Mouse (Mus musculus): ENCODE data around the gene Sncg. TPM values are rescaled to one million over a fixed set of nuclear protein-coding genes. Genes with fewer than 3 reads are reported as not detected.
A peak's percentile ranks its signal among the peaks of the same experiment; 100 is the strongest.

Sncg gene
- polyA plus RNA-seq, 1 experiment from 2014 or later, result 55.8 TPM

DNA sequence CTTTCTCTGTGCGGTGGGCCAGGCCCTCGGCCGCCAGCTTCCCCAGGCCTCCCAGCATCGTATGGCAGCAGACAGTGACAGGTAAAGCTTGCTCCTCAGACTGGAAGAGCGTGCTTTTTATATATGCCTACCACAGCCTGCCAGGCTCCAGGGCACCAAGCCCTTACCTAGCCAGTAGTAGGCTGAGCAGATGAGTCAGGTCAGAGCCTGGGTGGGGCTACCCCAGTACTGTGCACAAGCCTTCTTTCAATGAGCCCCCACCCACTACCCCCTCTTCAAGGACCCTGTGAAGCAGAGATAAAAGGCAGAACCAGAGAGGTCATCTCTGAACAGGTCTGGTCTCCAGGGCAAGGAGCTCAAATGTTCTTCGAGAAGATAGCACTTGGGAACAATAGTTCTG, 19.3 kb downstream of the Sncg start, which contains the start of gene Fam25c:
TSS of gene Fam25c (minus strand) at position 133 of the 400 bp plus-strand sequence.
- H3K4me3 ChIP-seq (replicated peaks; ENCODE audit: low read depth, low read length), result no peak within 1 kb of the TSS
- WGBS, result 82% methylated on average over 6 of the region's 6 CpGs
- no peaks in the 10 kb centered on the region for H3K9me3 ChIP-seq (ENCODE audit: control insufficient read depth, low read length)
- H3K9ac ChIP-seq (replicated peaks; ENCODE audit: low read length), result no peak within 1 kb of the TSS
- H3K27ac ChIP-seq (replicated peaks; ENCODE audit: low read depth, low read length), result no peak within 1 kb of the TSS
- DNase-seq, result no peak
- H3K27me3 ChIP-seq (ENCODE audit: control insufficient read depth, insufficient read depth, low read length), result no peaks in the 10 kb centered on the region
- H3K36me3 ChIP-seq (ENCODE audit: control insufficient read depth, insufficient read depth, low read length), result no peaks in the 10 kb centered on the region
- no peak for ATAC-seq (ENCODE audit: low FRiP score, low TSS enrichment)
- H3K4me1 ChIP-seq (ENCODE audit: control insufficient read depth, insufficient read depth, low read length), result no peaks in the 10 kb centered on the region
- H3K4me2 ChIP-seq (ENCODE audit: low read length), result no peak within 1 kb of the TSS

- Histone ChIP-seq H3K9me3 (ENCODE audit: control insufficient read depth, low read length) (no peaks in the 10 kb centered on the region), H3K4me3 (replicated peaks; ENCODE audit: low read depth, low read length) (no peak overlapping the region), H3K27me3 (ENCODE audit: control insufficient read depth, insufficient read depth, low read length) (no peaks in the 10 kb centered on the region), H3K4me1 (ENCODE audit: control insufficient read depth, insufficient read depth, low read length) (no peaks in the 10 kb centered on the region), H3K9ac (replicated peaks; ENCODE audit: low read length) (no peak overlapping the region), H3K4me2 (ENCODE audit: low read length) (no peak overlapping the region), H3K36me3 (ENCODE audit: control insufficient read depth, insufficient read depth, low read length) (no peaks in the 10 kb centered on the region), H3K27ac (replicated peaks; ENCODE audit: low read depth, low read length) (no peak overlapping the region)
- DNase-seq, result no peak
- WGBS, result 87% methylated on average over 4 of the region's 4 CpGs
- no peak for ATAC-seq (ENCODE audit: low FRiP score, low TSS enrichment)
Measured at GRCm38 (mm10) chr14:34354456-34354855, 20.1 kb downstream of the Sncg start.

GRCm38 (mm10) chr14:34353326-34353725, 21.3 kb downstream of the Sncg start:
- ATAC-seq (ENCODE audit: low FRiP score, low TSS enrichment), result no peak
- no peak overlapping the region for H3K4me2 ChIP-seq (ENCODE audit: low read length)
- no peaks in the 10 kb centered on the region for H3K9me3 ChIP-seq (ENCODE audit: control insufficient read depth, low read length)
- H3K36me3 ChIP-seq (ENCODE audit: control insufficient read depth, insufficient read depth, low read length), result no peaks in the 10 kb centered on the region
- H3K4me3 ChIP-seq (replicated peaks; ENCODE audit: low read depth, low read length), result no peak overlapping the region
- DNase-seq, result no peak
- no peak overlapping the region for H3K27ac ChIP-seq (replicated peaks; ENCODE audit: low read depth, low read length)
- no peak overlapping the region for H3K9ac ChIP-seq (replicated peaks; ENCODE audit: low read length)
- H3K4me1 ChIP-seq (ENCODE audit: control insufficient read depth, insufficient read depth, low read length), result no peaks in the 10 kb centered on the region
- WGBS, result 92% methylated on average over 3 of the region's 3 CpGs
- H3K27me3 ChIP-seq (ENCODE audit: control insufficient read depth, insufficient read depth, low read length), result no peaks in the 10 kb centered on the region

- DNase-seq, result no peak
- no peak overlapping the region for H3K4me2 ChIP-seq (ENCODE audit: low read length)
- H3K36me3 ChIP-seq (ENCODE audit: control insufficient read depth, insufficient read depth, low read length), result no peaks in the 10 kb centered on the region
- ATAC-seq (ENCODE audit: low FRiP score, low TSS enrichment), result no peak
- H3K27ac ChIP-seq (replicated peaks; ENCODE audit: low read depth, low read length), result no peak overlapping the region
- no peaks in the 10 kb centered on the region for H3K27me3 ChIP-seq (ENCODE audit: control insufficient read depth, insufficient read depth, low read length)
- H3K9ac ChIP-seq (replicated peaks; ENCODE audit: low read length), result no peak overlapping the region
- no peak overlapping the region for H3K4me3 ChIP-seq (replicated peaks; ENCODE audit: low read depth, low read length)
- no peaks in the 10 kb centered on the region for H3K9me3 ChIP-seq (ENCODE audit: control insufficient read depth, low read length)
- no peaks in the 10 kb centered on the region for H3K4me1 ChIP-seq (ENCODE audit: control insufficient read depth, insufficient read depth, low read length)
- WGBS, result 63% methylated on average over 6 of the region's 6 CpGs
Measured at GRCm38 (mm10) chr14:34352523-34352922, 22.1 kb downstream of the Sncg start.

DNA sequence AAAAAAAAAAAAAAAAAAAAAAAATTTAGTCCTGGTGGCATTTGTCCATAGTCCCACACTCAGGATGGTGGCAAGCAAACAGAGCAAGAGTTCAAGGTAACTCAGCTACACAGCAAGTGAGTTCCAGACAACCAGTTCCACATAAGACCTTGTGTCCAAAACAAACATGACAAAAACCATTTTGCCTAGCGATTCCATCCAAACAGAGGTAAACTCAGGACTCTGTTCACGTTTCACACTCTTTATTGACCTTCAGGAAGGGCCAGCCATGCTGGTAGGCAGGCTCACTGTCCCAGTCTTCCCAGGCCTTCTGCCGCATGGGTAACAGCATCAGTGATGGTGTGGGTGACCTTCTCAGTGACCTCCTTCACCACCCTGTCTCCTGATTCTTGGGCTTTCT, 22.9 kb downstream of the Sncg start:
- Histone ChIP-seq H3K4me1 (ENCODE audit: control insufficient read depth, insufficient read depth, low read length) (no peaks in the 10 kb centered on the region), H3K27ac (replicated peaks; ENCODE audit: low read depth, low read length) (no peak overlapping the region), H3K36me3 (ENCODE audit: control insufficient read depth, insufficient read depth, low read length) (no peaks in the 10 kb centered on the region), H3K4me2 (ENCODE audit: low read length) (no peak overlapping the region), H3K9ac (replicated peaks; ENCODE audit: low read length) (no peak overlapping the region), H3K27me3 (ENCODE audit: control insufficient read depth, insufficient read depth, low read length) (no peaks in the 10 kb centered on the region), H3K9me3 (ENCODE audit: control insufficient read depth, low read length) (no peaks in the 10 kb centered on the region), H3K4me3 (replicated peaks; ENCODE audit: low read depth, low read length) (no peak overlapping the region)
- DNase-seq (no peak), ATAC-seq (ENCODE audit: low FRiP score, low TSS enrichment) (no peak)
- 67% methylated on average over 3 of the region's 3 CpGs for WGBS

DNA sequence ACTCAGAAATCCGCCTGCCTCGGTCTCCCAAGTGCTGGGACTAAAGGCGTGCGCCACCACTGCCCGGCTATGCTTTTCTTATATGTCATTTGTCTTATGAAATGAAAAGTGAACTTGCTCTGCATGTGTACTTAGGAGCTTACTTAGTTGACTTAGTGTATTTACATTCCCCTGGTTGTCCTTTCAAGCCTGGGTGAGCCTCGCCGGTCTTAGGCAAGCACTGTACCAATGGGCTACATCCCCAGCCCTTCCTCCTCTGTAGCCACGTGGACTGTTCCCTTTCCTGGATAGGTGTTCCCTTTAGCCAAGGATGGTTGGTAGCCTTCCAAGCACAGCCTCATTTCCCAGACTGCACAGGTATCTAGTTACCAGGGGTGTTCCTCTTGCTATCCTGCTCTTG, 25.6 kb downstream of the Sncg start:
- ATAC-seq (ENCODE audit: low FRiP score, low TSS enrichment), result no peak
- H3K4me2 ChIP-seq (ENCODE audit: low read length), result no peak overlapping the region
- H3K27ac ChIP-seq (replicated peaks; ENCODE audit: low read depth, low read length), result no peak overlapping the region
- H3K9me3 ChIP-seq (ENCODE audit: control insufficient read depth, low read length), result no peaks in the 10 kb centered on the region
- 81% methylated on average over 8 of the region's 8 CpGs for WGBS
- H3K36me3 ChIP-seq (ENCODE audit: control insufficient read depth, insufficient read depth, low read length), result peaks cover 9% of the 10 kb centered on the region
- H3K9ac ChIP-seq (replicated peaks; ENCODE audit: low read length), result no peak overlapping the region
- no peak for DNase-seq
- no peak overlapping the region for H3K4me3 ChIP-seq (replicated peaks; ENCODE audit: low read depth, low read length)
- no peaks in the 10 kb centered on the region for H3K4me1 ChIP-seq (ENCODE audit: control insufficient read depth, insufficient read depth, low read length)
- no peaks in the 10 kb centered on the region for H3K27me3 ChIP-seq (ENCODE audit: control insufficient read depth, insufficient read depth, low read length)

GRCm38 (mm10) chr14:34348301-34348700, 26.3 kb downstream of the Sncg start:
- peaks cover 12% of the 10 kb centered on the region for H3K36me3 ChIP-seq (ENCODE audit: control insufficient read depth, insufficient read depth, low read length)
- no peaks in the 10 kb centered on the region for H3K4me1 ChIP-seq (ENCODE audit: control insufficient read depth, insufficient read depth, low read length)
- 88% methylated on average over 7 of the region's 7 CpGs for WGBS
- H3K9me3 ChIP-seq (ENCODE audit: control insufficient read depth, low read length), result no peaks in the 10 kb centered on the region
- ATAC-seq (ENCODE audit: low FRiP score, low TSS enrichment) (no peak), DNase-seq (no peak)
- H3K4me3 ChIP-seq (replicated peaks; ENCODE audit: low read depth, low read length), result no peak overlapping the region
- no peak overlapping the region for H3K27ac ChIP-seq (replicated peaks; ENCODE audit: low read depth, low read length)
- no peak overlapping the region for H3K9ac ChIP-seq (replicated peaks; ENCODE audit: low read length)
- no peaks in the 10 kb centered on the region for H3K27me3 ChIP-seq (ENCODE audit: control insufficient read depth, insufficient read depth, low read length)
- H3K4me2 ChIP-seq (ENCODE audit: low read length), result no peak overlapping the region

- Histone ChIP-seq H3K4me2 (ENCODE audit: low read length) (no peak overlapping the region), H3K9ac (replicated peaks; ENCODE audit: low read length) (no peak overlapping the region), H3K36me3 (ENCODE audit: control insufficient read depth, insufficient read depth, low read length) (peaks cover 24% of the 10 kb centered on the region), H3K27me3 (ENCODE audit: control insufficient read depth, insufficient read depth, low read length) (no peaks in the 10 kb centered on the region), H3K9me3 (ENCODE audit: control insufficient read depth, low read length) (no peaks in the 10 kb centered on the region), H3K4me3 (replicated peaks; ENCODE audit: low read depth, low read length) (no peak overlapping the region), H3K27ac (replicated peaks; ENCODE audit: low read depth, low read length) (no peak overlapping the region), H3K4me1 (ENCODE audit: control insufficient read depth, insufficient read depth, low read length) (no peaks in the 10 kb centered on the region)
- WGBS, result 95% methylated on average over 5 of the region's 5 CpGs
- ATAC-seq (ENCODE audit: low FRiP score, low TSS enrichment) (no peak), DNase-seq (no peak)
Measured at GRCm38 (mm10) chr14:34347084-34347483, 27.5 kb downstream of the Sncg start.

DNA sequence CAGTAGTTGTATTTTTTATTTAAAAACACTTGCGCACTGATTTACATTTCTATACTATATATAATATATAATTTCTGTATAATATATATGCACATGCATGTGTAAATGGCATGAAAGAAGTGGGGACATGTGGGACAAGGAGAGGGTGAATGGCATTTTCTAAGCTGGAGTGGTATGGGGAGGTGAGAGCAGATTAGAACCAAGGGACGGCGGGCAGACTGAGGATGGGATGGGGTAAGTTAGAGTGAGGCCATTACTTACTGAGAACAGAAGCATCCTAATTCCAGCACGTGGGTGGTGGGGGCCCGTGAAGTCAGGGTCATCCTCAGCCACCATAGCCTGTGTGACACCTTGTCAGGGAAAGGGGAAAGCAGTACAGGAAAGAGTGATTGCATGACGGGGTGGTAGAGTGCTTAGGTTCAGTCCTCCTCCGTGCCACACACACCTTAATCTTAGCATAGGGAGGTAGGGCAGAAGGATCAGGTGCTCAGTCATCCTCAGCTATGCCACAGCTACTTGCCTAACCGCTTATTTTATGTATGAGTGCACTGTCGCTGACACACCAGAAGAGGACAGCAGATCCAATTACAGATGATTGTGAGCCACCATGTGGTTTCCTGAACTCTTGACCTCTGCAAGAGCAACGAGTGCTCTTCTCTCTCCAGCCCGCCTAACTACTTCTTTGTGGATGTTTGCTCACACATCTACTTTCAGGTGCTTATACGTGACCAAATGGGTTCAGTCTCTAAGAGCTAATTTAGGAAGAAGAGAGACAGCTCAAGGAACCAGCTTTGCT, 28.6 kb downstream of the Sncg start:
- Histone ChIP-seq H3K9me3 (ENCODE audit: control insufficient read depth, low read length) (no peaks in the 10 kb centered on the region), H3K4me1 (ENCODE audit: control insufficient read depth, insufficient read depth, low read length) (no peaks in the 10 kb centered on the region), H3K27ac (replicated peaks; ENCODE audit: low read depth, low read length) (no peak overlapping the region), H3K4me3 (replicated peaks; ENCODE audit: low read depth, low read length) (no peak overlapping the region), H3K27me3 (ENCODE audit: control insufficient read depth, insufficient read depth, low read length) (no peaks in the 10 kb centered on the region), H3K36me3 (ENCODE audit: control insufficient read depth, insufficient read depth, low read length) (peaks cover 35% of the 10 kb centered on the region), H3K9ac (replicated peaks; ENCODE audit: low read length) (no peak overlapping the region), H3K4me2 (ENCODE audit: low read length) (no peak overlapping the region)
- peak; percentile 3 for DNase-seq
- WGBS, result 72% methylated on average over 12 of the region's 12 CpGs
- no peak; the same call in 1 of the 2 replicates for ATAC-seq (ENCODE audit: low FRiP score, low TSS enrichment)
